Mouse (Mus musculus) spleen, postnatal 4 days (tissue): Measurements from ENCODE around the gene Gkn2.

Source experiments
- DNase-seq, 2 experiments: peaks; one replicate each; pipeline ENCODE4 v3.0.0; 2022; ENCODE audit warnings: low spot score in 2 of 2

The Gkn2 gene

GRCm38 (mm10) chr6:87399886-87400566 lies 26.9 kb downstream of the Gkn2 start:
- DNase-seq: no peak

- DNase-seq: no peak
Observed at GRCm38 (mm10) chr6:87401456-87401855, 28.3 kb downstream of the Gkn2 start.

- DNase-seq: no peak
Observed at GRCm38 (mm10) chr6:87412011-87412410, 38.9 kb downstream of the Gkn2 start.

GRCm38 (mm10) chr6:87422304-87422703 lies 49.1 kb downstream of the Gkn2 start:
- DNase-seq: no peak

GRCm38 (mm10) chr6:87424037-87424816 lies 51.1 kb downstream of the Gkn2 start:
- no peak for DNase-seq

- DNase-seq: no peak
Observed at GRCm38 (mm10) chr6:87426954-87427353, 53.8 kb downstream of the Gkn2 start.

GRCm38 (mm10) chr6:87427616-87428015 lies 54.5 kb downstream of the Gkn2 start:
- no peak for DNase-seq

GRCm38 (mm10) chr6:87428487-87429044 lies 55.4 kb downstream of the Gkn2 start, which contains the start of gene Bmp10:
Bmp10 (plus strand) TSS chr6:87428994.
- no peak for DNase-seq
